Mouse (Mus musculus) embryonic fibroblast, embryonic 13.5 days (primary cell): Measurements from ENCODE around the gene Hoxd13. TPM values are rescaled to one million over a fixed set of nuclear protein-coding genes. Genes with fewer than 3 reads are reported as not detected.

Source experiments
- H3K27ac ChIP-seq: 2 replicates; pipeline ENCODE4 v1.5.1; 2012; ENCODE audit warnings: low read length, control low read depth, inconsistent platforms; ENCODE audit not compliant: insufficient read depth
- H3K4me1 ChIP-seq: 2 replicates; pipeline ENCODE4 v1.6.1; 2011; ENCODE audit warnings: low read length; ENCODE audit not compliant: control insufficient read depth, insufficient read depth
- H3K4me3 ChIP-seq: 2 replicates; pipeline ENCODE4 v1.5.1; 2011; ENCODE audit warnings: mild to moderate bottlenecking, control low read depth, low read length; ENCODE audit not compliant: insufficient read depth
- CTCF ChIP-seq: IDR thresholded peaks from 2 replicates; pipeline ENCODE4 v1.5.1; 2011; ENCODE audit warnings: mild to moderate bottlenecking, control low read depth, low read length, moderate library complexity, borderline replicate concordance; ENCODE audit not compliant: insufficient read depth
- POLR2A ChIP-seq: IDR thresholded peaks from 2 replicates; pipeline ENCODE4 v1.6.1; 2011; ENCODE audit warnings: low read depth, mild to moderate bottlenecking, control low read depth, low read length, moderate library complexity
- polyA plus RNA-seq: library from polyadenylated mRNA; stranded (reverse); fragments of >200 nt; gene quantifications from 2 replicates; pipeline ENCODE4 v1.2.4, GENCODE M21; 2011; ENCODE audit warnings: low read depth; ENCODE audit not compliant: missing spikeins, insufficient read length

Hoxd13 gene
- polyA plus RNA-seq, 1 experiment, result 20.1 TPM

- H3K27ac ChIP-seq, result peak within 1 kb of the TSS; percentile 4; the same call in 1 of the 2 replicates
- H3K4me3 ChIP-seq, result peak within 1 kb of the TSS; percentile 24
- no peaks in the 10 kb centered on the region for H3K4me1 ChIP-seq
- TF ChIP-seq POLR2A (no peak), CTCF (no peak)
These were observed 10.9 kb downstream of the Hoxd13 start, which contains the start of gene Hoxd11 for GRCm38 (mm10) chr2:74678891-74679595. Hoxd11 (plus strand) TSS chr2:74679557.

DNA sequence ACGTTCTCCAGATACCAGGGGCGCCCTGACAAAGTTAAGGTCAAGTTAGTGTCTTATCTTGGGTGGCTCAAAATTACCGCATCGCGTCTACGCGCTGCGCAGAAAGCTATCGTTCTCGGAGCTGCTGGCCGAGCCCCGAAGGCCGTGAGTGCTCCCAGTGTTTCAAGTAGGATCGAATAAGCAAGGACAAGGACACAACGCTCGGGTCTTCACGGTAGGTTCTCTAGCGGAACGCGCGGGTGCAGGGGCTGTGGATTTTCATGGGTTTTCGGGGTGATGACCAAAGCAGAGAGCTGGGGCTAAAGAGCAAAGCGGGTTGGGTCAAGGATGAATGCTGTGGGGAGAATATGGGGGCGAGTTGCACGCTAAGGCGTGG lies 11.5 kb downstream of the Hoxd13 start:
- Histone ChIP-seq H3K4me3 (peak overlapping the region; percentile 24; the same call in 1 of the 2 replicates), H3K4me1 (no peaks in the 10 kb centered on the region), H3K27ac (peak overlapping the region; percentile 4; the same call in 1 of the 2 replicates)
- no peak for TF ChIP-seq POLR2A
- no peak for TF ChIP-seq CTCF

DNA sequence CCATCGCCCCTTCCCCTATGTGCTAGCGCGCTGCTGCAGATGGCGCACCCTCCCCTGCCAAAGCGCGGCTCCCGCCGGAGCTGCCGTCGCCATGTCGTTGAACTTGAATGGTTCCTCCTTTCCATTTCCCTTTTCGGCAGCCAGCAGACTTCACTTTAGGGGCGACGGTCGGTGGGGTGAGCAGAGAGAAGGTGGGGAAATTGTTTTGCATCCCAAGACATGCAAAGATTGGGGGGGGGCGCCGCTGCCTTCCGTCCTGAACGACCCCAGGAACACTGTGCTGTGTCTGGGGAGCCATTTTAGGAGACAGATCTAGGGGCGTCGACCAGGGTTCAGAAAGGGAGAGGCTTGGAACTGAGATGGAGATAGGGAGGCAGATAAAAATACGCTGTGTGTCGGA lies 11.9 kb downstream of the Hoxd13 start:
- TF ChIP-seq POLR2A, result no peak
- no peak for TF ChIP-seq CTCF
- H3K4me3 ChIP-seq, result peak overlapping the region; percentile 24
- H3K27ac ChIP-seq, result peak overlapping the region; percentile 4; the same call in 1 of the 2 replicates
- H3K4me1 ChIP-seq, result no peaks in the 10 kb centered on the region

GRCm38 (mm10) chr2:74680561-74681398 lies 12.7 kb downstream of the Hoxd13 start:
- H3K27ac ChIP-seq, result peak overlapping the region; percentile 0; the same call in 1 of the 2 replicates
- peak overlapping the region; percentile 24 for H3K4me3 ChIP-seq
- TF ChIP-seq POLR2A (no peak), CTCF (no peak)
- no peaks in the 10 kb centered on the region for H3K4me1 ChIP-seq

- Histone ChIP-seq H3K4me3 (peak overlapping the region; percentile 13), H3K27ac (peak overlapping the region; percentile 0; the same call in 1 of the 2 replicates), H3K4me1 (no peaks in the 10 kb centered on the region)
- no peak for TF ChIP-seq CTCF
- no peak for TF ChIP-seq POLR2A
These were observed 13.8 kb downstream of the Hoxd13 start for GRCm38 (mm10) chr2:74681594-74682531.

DNA sequence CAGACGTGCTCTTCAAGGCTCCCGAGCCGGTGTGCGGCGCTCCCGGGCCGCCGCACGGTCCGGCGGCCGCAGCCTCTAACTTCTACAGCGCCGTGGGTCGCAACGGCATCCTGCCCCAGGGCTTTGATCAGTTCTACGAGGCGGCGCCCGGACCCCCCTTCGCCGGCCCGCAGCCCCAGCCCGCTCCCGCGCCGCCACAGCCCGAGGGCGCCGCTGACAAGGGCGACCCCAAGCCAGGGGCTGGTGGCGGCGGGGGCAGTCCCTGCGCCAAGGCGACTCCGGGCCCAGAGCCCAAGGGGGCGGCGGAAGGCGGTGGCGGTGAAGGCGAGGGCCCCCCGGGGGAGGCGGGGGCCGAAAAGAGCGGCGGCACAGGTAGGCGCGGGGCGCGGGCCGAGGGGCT lies 14.7 kb downstream of the Hoxd13 start:
- Histone ChIP-seq H3K4me1 (no peaks in the 10 kb centered on the region), H3K27ac (no peak overlapping the region), H3K4me3 (peak overlapping the region; percentile 8; the same call in 1 of the 2 replicates)
- no peak for TF ChIP-seq POLR2A
- TF ChIP-seq CTCF, result no peak

DNA sequence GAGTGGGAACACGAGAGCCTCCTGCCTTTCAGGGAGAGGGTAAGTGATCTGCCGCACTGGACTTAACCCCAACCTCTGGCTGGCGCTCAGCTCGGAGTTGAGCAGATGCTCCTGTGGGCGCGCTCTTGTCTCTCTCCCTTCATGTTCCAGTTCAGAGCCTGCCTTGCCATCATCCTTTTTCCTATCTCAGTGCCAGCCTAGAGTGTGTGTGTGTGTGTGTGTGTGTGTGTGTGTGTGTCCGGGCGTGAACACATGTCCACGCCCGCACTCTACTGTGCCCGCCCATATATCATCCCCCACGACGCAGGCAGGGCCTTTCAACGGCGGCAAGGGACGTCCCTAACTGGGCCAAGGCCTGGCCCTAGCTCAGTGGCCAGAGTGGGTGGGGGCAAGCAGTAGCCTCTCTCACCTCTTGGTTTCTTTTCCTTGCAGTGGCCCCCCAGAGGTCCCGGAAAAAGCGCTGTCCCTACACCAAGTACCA lies 15.4 kb downstream of the Hoxd13 start:
- TF ChIP-seq CTCF (no peak), POLR2A (0 out of 2 replicates have a peak, but pooled peaks have one; percentile 11)
- H3K4me1 ChIP-seq, result no peaks in the 10 kb centered on the region
- H3K4me3 ChIP-seq, result peak overlapping the region; percentile 9; the same call in 1 of the 2 replicates
- H3K27ac ChIP-seq, result no peak overlapping the region

DNA sequence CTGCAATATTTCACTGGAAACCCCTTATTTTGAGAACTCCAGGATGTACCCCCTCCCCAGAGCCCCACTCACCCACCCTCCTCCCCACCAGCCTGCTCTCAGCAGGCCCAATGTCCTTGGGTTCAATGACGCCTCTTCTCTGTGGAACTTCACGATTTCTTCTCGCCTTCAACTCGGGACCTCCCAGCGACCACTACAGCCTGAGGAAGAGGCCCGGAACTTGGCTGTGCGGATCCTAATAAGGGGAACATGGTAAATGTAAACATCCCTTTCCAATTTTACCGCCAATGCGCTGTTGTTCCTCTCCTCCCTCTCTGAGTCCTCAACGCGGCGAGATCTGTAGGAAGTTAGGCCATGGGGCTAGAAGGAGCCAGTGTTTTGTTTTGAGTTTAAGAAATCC lies 16.0 kb downstream of the Hoxd13 start:
- no peak overlapping the region for H3K27ac ChIP-seq
- H3K4me1 ChIP-seq, result no peaks in the 10 kb centered on the region
- TF ChIP-seq POLR2A (no peak), CTCF (no peak)
- peak overlapping the region; percentile 9; the same call in 1 of the 2 replicates for H3K4me3 ChIP-seq

DNA sequence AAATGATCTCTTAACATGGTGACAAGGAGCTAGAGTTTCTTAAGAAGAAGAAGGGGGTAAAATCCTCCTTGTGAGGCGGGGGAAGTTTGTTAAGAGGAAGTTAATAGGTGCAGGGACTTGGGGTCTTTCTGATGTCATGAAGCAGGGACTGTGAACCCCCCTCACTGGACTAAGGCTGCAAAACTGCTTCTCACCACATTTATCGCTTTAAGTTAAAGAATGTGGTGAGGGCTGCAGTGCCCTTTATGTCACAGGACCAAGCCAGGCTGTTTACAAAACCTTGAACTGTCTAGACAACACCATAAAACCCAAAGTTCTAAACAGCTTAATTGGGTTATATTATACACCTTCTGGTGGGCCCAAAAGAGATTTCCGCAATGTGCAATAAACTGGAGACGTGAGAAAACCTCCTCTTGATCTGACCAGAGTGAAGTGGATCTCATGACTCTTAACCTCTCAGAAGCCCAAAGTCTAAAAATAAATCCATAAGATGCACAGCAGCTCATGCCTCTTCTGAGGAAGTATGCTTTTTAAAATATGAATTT lies 17.0 kb downstream of the Hoxd13 start:
- H3K4me1 ChIP-seq, result no peaks in the 10 kb centered on the region
- no peak overlapping the region for H3K4me3 ChIP-seq
- TF ChIP-seq CTCF (no peak), POLR2A (no peak)
- no peak overlapping the region for H3K27ac ChIP-seq
